Mouse (Mus musculus) neural tube, embryonic 12.5 days (tissue): ENCODE data around the gene Il23r. TPM values are rescaled to one million over a fixed set of nuclear protein-coding genes. Genes with fewer than 3 reads are reported as not detected.

Experiments
- ATAC-seq: fragments of 200-750 bp; cut with Nextera tagmentation; 2 replicates; pipeline ENCODE4 v1.8.0; 2017; ENCODE audit warnings: low read depth, mild to moderate bottlenecking, moderate TSS enrichment, moderate library complexity; ENCODE audit not compliant: low FRiP score
- H3K27ac ChIP-seq: fragments of 300-500 bp; sonication (generic); 2 replicates; pipeline ENCODE4 v1.5.1; 2016
- H3K27me3 ChIP-seq: fragments of 300-500 bp; sonication (generic); replicated peaks from 2 replicates; pipeline ENCODE4 v1.6.1; 2016; ENCODE audit warnings: mild to moderate bottlenecking
- H3K36me3 ChIP-seq: fragments of 300-500 bp; sonication (generic); 2 replicates; pipeline ENCODE4 v1.6.1; 2016; ENCODE audit warnings: mild to moderate bottlenecking
- H3K4me1 ChIP-seq: fragments of 300-500 bp; sonication (generic); 2 replicates; pipeline ENCODE4 v1.6.1; 2016
- H3K4me2 ChIP-seq: fragments of 300-500 bp; sonication (generic); replicated peaks from 2 replicates; pipeline ENCODE4 v1.6.1; 2016; ENCODE audit warnings: mild to moderate bottlenecking
- H3K4me3 ChIP-seq: fragments of 300-500 bp; sonication (generic); 2 replicates; pipeline ENCODE4 v1.5.1; 2016
- H3K9ac ChIP-seq: fragments of 300-500 bp; sonication (generic); 2 replicates; pipeline ENCODE4 v1.6.1; 2016; ENCODE audit warnings: mild to moderate bottlenecking
- H3K9me3 ChIP-seq: fragments of 300-500 bp; sonication (generic); 2 replicates; pipeline ENCODE4 v1.6.1; 2016; ENCODE audit warnings: mild to moderate bottlenecking
- WGBS: fragments of 180-500 bp; shearing (Covaris S2); methylation state at CpG from one replicate; pipeline ENCODE4 v1.1.7; 2016; 5-methylcytosine and 5-hydroxymethylcytosine counted together
- polyA plus RNA-seq: library from polyadenylated mRNA; unstranded; fragments of >200 nt; fragmentation: Nextera tagmentation; extraction: Ambion mirVana; gene quantifications from 2 replicates; pipeline ENCODE4 v1.2.1, GENCODE M21; 2016

Gene Il23r
- polyA plus RNA-seq, 1 experiment from 2014 or later: not detected

DNA sequence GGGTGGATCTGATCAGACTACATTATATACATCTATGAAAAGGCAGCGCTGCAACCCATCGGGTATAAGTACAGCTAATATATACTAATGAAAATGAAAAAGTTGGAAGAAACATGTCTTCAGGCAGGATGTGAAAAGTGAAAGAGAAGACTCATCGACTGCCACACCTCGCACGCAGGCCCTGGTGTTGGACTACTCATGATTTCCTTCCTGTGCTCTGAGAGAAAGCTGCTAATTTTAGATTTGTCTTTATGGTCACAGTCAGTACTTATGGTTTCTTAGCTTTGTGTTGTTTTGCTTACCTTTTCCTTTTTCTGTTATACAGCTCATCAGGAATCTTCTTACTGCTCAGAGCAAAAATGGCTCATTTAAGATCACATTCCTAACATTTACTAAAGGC is 76.4 kb downstream of the Il23r start:
- no peak overlapping the region for H3K4me3 ChIP-seq
- WGBS: 95% methylated on average over 5 of the region's 5 CpGs

DNA sequence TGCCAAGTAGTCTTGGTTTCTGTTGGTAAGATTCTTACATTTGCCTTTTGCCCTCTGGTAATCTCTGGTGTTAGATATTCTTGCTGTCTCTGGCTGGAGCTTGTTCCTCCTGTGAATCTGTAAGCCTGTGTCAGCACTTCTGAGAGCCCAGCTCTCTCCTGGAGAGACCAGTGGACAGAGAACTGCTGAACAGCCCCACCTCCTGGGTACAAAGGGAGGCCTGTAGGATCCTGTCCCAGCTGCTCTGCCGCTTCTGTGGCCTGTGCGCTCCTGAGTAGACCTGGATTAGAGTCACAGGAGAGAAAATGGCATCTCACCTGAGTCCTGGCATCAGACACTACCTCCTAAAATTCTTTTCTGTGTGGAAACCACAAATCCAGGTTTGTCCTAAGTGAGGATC is 78.3 kb downstream of the Il23r start:
- no peak for ATAC-seq
- no peak overlapping the region for H3K9ac ChIP-seq
- H3K27ac ChIP-seq: no peak overlapping the region
- no peaks in the 10 kb centered on the region for H3K9me3 ChIP-seq
- no peak overlapping the region for H3K4me3 ChIP-seq
- no peaks in the 10 kb centered on the region for H3K4me1 ChIP-seq
- WGBS: 82% methylated on average over 2 of the region's 2 CpGs
- no peaks in the 10 kb centered on the region for H3K27me3 ChIP-seq
- H3K36me3 ChIP-seq: no peaks in the 10 kb centered on the region
- no peak overlapping the region for H3K4me2 ChIP-seq

More for the DNA sequence above, 76.4 kb downstream of the Il23r start:
- H3K27me3 ChIP-seq: no peaks in the 10 kb centered on the region
- H3K4me2 ChIP-seq: no peak overlapping the region
- H3K9ac ChIP-seq: no peak overlapping the region
- no peak for ATAC-seq
- no peaks in the 10 kb centered on the region for H3K4me1 ChIP-seq
- H3K36me3 ChIP-seq: no peaks in the 10 kb centered on the region
- H3K9me3 ChIP-seq: no peaks in the 10 kb centered on the region
- H3K27ac ChIP-seq: no peak overlapping the region

DNA sequence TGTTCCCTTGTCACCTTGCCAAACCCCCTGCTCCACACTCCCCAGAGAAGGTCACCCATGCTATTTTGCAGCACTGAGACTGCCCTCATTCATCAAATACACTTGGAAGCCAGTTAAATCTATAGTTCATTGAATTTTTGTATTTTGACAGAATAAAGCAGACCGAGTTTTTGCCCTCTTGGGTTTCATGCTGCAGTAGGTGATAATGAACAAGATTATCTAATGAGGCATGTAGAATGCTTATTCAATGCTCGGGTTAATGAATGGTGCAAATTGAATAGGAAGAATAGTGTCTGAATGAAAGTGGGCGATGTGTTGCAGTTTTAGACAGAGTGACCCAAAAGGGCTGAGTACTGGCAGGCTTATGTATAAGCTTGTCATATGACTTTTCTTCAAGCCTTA is 86.4 kb downstream of the Il23r start:
- Histone ChIP-seq H3K27me3 (no peaks in the 10 kb centered on the region), H3K9ac (no peak overlapping the region), H3K4me3 (no peak overlapping the region), H3K4me1 (no peaks in the 10 kb centered on the region), H3K9me3 (no peaks in the 10 kb centered on the region), H3K4me2 (no peak overlapping the region), H3K27ac (no peak overlapping the region), H3K36me3 (no peaks in the 10 kb centered on the region)
- no peak for ATAC-seq
- WGBS: 45% methylated on average over 3 of the region's 3 CpGs

DNA sequence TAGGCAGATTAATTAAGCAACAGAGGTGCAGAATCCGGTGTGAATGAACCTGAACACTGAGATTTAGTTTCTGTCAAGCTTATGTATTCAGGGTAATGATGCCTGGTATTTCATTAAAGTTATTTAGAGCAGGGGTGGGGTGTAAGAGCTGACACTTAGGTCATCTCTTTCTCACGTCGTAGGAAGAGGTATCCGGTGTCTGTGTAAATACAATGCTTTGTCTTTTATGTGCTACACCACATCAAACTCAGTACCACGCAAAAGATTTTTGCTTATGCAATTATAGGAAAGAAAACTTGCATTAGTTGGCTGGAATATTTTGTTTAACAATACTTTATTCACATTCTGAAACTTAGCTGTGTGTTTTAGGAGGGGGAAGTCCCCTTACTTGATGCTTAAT is 92.1 kb downstream of the Il23r start:
- Histone ChIP-seq H3K27ac (no peak overlapping the region), H3K4me1 (no peaks in the 10 kb centered on the region), H3K27me3 (no peaks in the 10 kb centered on the region), H3K4me2 (no peak overlapping the region), H3K36me3 (no peaks in the 10 kb centered on the region), H3K4me3 (no peak overlapping the region), H3K9me3 (no peaks in the 10 kb centered on the region), H3K9ac (no peak overlapping the region)
- ATAC-seq: no peak
- WGBS: 79% methylated on average over 5 of the region's 5 CpGs

DNA sequence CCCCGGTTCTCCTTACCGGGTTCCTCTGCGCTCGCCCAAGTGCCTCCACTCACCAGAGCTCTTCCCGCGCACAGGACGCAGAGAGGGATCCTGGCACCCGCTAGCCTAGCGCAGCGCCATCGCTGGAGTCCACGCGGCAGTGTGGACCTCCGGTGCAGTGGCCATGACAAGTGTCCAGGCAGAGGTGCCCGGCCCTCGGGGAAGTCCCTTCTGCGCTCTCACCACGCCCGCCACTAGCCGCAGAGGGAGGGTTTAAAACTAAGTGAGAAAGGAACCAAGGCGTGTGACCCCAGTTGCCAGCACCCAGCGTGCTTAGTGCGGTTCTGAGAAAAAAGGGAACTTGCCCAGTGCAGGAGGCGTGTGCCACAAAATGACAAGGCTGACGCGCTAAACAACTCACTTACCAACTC is 115.7 kb downstream of the Il23r start, which contains the start of gene Il12rb2:
Gene Il12rb2, minus strand, starts transcription at position 207 of the 410 bp plus-strand sequence.
- H3K4me3 ChIP-seq: peak within 1 kb of the TSS; percentile 23
- WGBS: 2% methylated on average over 26 of the region's 26 CpGs
- ATAC-seq: no peak
- H3K27ac ChIP-seq: no peak within 1 kb of the TSS
- H3K4me1 ChIP-seq: no peaks in the 10 kb centered on the region
- H3K4me2 ChIP-seq: peak within 1 kb of the TSS; percentile 61
- peaks cover 8% of the 10 kb centered on the region for H3K27me3 ChIP-seq
- H3K9me3 ChIP-seq: no peaks in the 10 kb centered on the region
- no peaks in the 10 kb centered on the region for H3K36me3 ChIP-seq
- no peak within 1 kb of the TSS for H3K9ac ChIP-seq

Other genes starting within 250 kb of the Il23r start
- gene Il12rb2, start 115.7 kb downstream of the Il23r start, polyA plus RNA-seq: 0.10 TPM in 1 of 2 replicates, not detected in the other
- 2.7 and 2.8 TPM in 2 replicates for gene Tacstd2, start 43.9 kb upstream of the Il23r start, polyA plus RNA-seq